Mouse (Mus musculus): Measurements from ENCODE around the gene Gm20431.

The Gm20431 gene

DNA sequence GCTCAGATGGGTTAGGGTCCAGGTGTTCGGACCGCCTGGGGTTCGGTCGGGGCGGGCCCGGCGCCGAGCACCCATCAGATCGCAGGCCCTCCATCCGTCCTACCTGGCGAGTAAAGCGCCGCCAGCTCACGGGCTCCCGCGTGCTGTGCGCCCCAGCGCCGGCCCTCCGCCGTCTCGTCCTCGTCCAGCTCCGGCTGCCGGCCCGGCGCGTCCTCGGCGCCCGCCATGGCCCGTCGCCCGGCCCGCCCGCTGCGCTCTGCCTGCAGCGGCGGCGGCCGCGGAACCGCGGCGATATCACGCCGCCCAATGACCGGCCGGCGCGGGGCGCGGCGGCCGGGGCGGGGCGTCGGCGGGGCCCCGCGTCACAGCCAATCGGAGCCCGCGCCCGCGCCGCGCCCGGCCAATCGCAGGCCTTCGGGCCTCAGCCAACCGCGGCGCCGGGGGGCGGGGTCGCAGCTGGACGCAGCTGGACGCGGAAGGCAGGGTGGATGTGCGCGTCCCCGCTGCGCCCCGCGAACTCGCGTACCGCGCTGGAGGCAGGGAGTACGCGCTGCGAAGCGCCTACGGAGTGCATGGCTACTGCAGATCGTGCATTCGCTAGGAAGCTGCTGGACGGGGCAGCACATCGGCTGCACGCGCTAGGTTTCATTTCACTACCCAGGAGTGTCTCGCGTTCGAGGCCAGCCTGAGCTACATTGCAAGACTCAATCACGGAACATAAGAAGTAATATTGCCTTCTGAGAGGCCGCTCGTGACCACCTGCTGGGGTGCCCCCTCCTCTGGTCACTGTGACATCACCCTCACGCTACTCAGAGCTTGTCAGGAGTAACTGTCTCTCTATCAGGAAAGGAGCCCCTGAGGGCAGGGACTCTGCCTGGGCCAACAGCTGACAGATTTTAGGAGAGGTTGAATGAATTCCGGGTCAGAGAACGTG is at the start of gene Gm20431:
Gene Gm20431, minus strand, starts transcription at position 227 of the 934 bp plus-strand sequence.
- peak; percentile 49 for DNase-seq (ENCODE audit: extremely low spot score, low read depth, low spot score)

DNA sequence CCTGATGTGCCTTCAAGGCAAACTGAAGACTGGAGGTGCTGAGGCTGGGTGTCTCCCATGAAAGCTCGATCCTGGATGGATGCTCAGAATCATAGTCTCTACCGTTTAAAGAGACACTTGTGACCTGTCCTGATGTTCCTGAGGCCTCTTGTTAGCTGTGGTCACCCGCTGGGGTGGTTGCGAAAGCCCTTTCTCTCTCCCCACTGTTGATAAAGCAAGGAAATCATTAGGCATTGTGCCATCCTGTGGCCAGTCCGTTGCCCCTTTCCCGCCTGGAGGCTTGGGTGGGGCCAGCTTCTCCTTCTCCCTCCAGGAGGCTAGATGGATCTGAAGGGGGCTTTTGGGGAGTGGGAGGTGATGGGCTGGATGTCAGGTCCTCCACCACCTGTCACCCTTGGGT is 49.3 kb upstream of the Gm20431 start:
- DNase-seq (ENCODE audit: extremely low spot score, low read depth, low spot score) = no peak

DNA sequence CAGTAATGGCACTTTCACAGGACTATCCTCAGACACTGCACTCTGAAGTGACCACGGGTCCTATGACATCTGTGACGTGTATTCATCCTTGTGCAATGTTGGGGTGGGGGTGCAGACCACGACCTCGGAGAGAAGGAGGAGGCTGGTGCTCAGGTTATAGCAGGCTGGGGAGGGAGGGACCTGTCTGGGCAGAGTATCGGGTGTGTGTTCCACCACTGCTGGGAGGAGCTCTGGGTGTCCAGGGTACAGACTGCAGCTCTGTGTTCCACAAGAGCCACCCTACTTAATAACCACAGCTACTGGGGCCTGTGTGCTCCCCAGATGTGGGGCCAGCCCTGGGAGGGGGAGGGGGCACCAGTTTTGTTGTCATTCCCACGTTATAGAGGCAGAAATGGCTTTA is 48.7 kb upstream of the Gm20431 start:
- no peak for DNase-seq (ENCODE audit: extremely low spot score, low read depth, low spot score)

DNA sequence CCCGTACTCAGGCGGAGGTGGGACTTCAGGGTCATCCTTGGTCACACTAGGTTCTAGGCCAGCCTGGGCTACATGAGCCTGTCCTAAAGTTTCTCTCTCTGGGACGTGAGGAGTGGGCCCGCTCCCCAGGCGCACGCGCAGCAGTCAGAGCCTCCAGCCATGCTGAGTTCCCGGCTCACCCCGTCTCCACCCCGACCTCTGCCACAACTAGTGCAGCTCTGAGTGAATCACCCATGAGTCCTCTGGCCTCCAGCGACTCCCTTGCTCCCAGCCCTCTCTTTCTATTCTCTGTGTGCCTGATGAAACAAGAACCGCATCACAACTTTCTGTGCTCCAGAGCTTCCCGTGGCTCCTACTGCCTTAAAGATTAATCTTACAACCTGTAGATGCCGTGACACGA is 47.1 kb upstream of the Gm20431 start:
- DNase-seq (ENCODE audit: extremely low spot score, low read depth, low spot score) = no peak

DNA sequence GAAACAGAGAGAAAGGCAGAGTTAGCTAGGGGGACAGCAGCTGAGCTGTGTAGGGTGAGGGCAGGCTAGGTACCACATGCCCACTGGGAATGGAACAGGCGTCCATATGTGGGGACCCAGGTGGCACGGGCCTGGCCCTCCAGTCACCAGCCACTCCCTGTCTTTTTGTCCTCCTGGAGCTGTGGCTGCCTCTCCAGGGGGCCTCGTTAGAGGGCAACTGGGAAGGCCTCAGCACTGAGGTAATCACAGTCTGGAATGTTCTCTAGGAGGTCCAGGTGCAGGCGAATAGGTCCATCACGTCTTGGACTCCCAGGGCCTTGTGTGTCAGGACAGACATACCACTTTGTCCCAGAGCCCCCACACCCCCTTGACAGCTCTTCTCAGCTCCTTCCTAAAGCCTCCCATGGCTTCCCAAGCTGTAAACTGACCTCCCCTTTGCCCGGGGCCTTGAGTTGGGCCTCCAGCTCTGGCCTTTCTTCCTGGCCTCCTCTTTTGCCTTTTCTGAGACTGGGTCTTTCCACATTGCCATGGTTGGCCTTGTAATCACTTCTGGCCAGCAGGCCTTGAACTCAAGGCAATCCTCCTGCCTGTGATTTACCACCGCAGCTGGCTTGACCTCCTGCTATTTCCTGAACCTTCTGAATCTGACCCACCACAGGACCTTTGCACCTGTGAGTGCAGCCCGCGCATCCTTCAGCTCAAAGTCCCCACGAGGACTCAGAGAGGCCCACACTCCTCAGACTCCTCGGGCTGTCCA is 45.1 kb upstream of the Gm20431 start:
- DNase-seq (ENCODE audit: extremely low spot score, low read depth, low spot score) = no peak

DNA sequence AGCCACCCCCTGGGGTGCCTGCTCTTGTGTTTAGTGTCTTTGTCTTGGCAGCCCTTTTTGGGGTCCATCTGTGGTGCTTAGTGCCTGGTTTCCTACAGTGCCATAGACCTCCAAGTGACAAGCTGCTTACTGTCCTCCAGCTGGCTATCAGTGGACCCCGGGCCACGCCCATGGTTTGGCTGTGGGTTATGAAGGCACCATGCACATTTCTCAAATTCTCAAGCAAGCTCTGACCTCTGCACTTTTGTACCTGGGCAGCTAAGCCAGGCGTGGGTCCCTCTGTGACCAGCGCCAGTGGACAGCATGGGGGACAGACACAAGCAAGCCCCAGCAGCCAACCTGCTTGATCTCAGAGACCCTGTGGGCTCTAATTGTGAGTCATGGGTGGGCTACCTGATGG is 43.1 kb upstream of the Gm20431 start:
- DNase-seq (ENCODE audit: extremely low spot score, low read depth, low spot score) = no peak

DNA sequence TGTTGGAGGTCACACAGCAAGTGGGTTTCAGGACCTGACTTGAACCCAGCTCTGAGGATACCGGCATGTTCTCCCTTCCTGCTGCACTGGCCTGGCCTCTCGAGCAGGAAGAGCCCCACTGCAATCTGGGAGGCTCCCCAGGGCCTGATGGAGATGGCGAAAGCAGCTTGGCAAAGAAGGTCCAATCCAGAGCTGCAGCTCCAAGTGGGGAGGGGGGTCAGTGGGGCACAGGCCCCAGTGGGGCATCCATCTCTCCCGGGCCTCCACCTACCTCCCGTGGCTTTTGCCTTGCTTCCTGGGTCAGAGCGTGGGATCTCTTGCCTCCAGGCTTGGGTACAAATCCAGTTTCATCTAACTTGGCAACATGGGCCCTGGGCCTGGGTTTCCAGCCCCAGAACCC is 40.8 kb upstream of the Gm20431 start:
- no peak for DNase-seq (ENCODE audit: extremely low spot score, low read depth, low spot score)

DNA sequence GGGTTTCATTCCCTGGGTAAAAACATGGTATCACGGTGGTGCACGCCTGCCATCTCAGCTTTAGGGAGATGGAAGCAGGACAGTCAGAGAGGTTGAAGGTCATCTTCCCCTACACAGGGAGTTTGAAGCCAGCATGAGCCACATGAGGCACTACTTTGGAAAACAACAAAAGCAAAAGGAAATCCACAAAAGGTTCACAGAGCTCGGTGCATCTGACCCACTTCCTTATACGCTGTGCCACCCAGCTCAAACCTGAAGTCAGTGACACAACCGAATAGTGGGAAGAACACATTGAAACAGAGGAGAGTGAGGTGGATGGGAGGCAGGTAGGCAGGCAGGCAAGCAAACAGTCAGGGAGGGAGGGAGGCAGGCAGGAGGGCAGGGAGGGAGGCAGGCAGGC is 40.2 kb upstream of the Gm20431 start:
- no peak for DNase-seq (ENCODE audit: extremely low spot score, low read depth, low spot score)

DNA sequence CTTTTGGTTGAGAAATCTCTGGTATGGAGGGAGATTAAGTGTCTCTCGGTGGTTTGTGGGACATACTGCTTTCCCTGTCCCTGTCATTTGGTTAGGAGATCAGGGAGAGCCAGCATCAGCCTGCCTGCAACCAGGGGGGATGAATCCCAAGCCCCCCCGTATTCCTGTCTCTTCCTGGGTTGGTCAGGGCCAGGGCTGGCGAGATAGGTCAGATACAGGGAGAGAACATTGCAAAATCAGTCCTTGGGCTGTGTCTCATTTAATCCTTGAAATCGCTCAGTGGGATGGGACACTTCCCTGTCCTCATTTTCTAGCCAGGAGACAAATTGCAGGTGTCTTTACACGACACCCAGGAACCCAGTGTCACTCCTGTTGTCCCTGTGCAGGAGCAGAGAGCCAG is 38.7 kb upstream of the Gm20431 start:
- no peak for DNase-seq (ENCODE audit: extremely low spot score, low read depth, low spot score)

DNA sequence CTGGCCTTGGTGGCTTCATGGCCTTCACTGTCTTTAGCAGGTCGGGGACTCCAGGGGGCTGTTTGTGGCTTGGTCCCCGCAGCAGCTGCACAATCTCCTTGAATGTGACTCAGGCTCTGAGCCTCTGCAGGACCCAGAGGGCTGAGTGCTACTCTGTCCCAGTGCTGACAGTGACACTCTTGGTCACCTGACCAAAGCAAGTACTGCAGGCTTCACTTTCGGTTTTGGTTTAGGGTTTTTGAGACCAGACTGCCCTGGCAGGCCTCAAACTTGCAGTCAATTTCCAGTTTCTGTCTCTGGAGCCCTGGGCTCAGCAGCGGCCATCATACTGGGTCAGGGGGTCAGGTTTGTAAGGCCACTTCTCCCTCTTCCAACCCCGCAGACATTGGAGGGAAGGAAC is 36.6 kb upstream of the Gm20431 start:
- no peak for DNase-seq (ENCODE audit: extremely low spot score, low read depth, low spot score)

DNA sequence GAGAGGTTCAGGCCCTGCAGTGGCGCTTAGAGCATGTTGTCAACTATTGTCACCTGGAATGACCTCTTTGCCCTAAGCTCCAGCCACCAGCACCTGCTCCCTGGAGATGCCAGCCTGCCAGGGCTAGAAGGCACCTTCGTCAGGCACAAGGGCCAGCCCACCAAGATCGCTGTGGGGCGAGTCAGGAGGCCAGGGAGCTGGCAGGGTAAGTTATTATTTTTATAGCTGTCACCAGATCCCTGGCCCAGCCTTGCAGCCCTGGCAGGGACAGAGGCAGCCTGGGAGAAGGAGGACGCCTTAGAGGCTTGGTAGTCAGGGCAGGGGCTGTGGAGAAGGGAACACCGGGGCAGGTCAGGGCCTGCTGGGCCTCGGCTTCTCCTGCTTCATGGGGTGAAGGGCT is 34.8 kb upstream of the Gm20431 start:
- no peak for DNase-seq (ENCODE audit: extremely low spot score, low read depth, low spot score)

DNA sequence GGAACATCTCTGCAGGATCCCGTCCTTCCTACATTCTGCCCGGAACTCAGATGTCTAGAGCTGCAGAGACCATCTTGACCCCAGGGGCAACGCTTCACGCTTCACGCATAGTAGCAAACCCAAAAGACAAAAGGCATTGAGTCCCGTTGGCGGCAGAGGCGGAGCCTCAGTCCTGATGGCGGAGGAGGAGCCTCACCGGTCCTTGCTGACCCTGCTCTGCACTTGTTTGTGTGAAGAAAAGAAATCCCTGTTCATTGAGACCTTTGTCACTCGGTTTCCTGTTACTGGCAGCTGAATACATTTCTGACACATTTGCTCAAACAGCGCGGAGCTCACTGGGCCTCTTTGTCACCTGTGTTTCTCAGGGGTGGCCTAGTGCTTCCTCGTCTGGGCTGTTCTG is 34.2 kb upstream of the Gm20431 start:
- no peak for DNase-seq (ENCODE audit: extremely low spot score, low read depth, low spot score)

DNA sequence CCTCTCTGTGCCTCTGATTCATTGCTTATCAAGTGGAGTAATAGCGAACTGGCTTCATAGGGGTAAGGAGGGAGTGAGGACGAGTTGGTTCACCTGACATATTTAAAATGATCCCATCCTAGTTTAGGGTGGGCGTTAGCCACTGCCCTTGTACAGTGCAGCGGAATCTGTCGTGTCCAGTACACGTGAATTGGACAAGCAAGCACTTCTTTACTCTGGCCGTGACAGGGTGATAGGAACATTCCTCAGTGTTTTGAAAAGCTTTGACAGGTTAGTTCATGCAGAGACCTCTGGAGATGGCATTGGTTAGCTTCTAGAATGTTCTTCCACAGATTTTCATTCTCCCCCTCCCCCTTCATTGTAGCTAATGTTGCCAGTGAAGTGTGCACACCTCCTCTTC is 33.7 kb upstream of the Gm20431 start:
- DNase-seq (ENCODE audit: extremely low spot score, low read depth, low spot score) = no peak

DNA sequence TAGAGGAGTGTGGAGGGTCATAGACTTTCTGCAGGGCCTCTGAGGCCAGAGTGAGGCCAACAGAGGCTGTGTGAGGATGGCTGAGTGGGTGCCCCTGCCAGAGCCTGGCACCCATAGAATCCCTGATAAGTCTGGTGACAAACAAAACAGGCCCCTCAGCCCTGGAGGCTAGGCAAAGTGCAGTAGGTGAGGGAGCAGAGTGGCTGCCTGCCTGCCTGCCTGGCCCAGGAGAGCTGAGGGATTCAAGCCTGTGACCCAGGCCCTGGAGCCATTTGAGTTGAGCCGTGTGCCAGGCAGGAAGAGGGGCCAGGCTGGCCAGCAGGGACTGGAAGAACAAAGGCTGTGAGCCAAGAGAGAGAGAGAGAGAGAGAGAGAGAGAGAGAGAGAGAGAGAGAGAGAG is 32.9 kb upstream of the Gm20431 start:
- DNase-seq (ENCODE audit: extremely low spot score, low read depth, low spot score) = no peak

DNA sequence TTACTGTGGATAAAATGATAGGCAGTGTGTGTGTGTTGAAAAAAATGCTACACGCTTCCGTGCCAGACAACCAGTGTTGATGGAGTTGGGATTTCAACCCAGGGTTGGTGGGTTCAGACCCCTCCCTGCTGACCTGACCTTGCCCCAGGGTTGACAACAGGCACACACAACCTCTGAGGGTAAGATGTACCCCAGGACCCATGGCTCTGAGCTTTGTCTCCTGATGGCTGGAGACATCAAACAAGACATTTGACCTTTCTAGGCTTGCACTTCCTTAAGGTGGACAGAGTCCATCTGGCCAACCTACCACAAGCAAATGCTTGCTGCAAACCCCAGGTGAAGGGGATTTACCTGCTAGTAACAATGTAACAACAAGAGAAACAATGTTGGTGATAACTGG is 32.2 kb upstream of the Gm20431 start:
- DNase-seq (ENCODE audit: extremely low spot score, low read depth, low spot score) = no peak

DNA sequence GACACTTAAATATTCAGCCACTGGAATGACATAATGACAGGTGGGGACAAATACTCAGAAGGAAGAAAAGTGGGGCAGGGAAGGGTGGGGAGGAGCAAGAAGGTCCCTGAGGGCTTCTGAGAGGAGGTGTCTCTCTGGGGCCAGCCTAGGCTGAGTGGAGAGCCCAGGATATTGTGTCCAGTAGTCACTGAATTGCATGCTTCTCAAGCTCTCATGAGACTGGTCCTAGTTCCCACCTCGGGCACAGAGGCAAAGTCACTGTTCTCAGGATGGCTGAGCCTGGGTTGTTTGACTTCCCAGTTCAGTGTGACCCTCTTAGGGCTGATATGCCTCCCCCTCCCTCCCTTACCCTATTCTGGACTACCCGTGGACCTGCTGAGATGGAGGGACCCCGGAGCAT is 31.5 kb upstream of the Gm20431 start:
- DNase-seq (ENCODE audit: extremely low spot score, low read depth, low spot score) = no peak

DNA sequence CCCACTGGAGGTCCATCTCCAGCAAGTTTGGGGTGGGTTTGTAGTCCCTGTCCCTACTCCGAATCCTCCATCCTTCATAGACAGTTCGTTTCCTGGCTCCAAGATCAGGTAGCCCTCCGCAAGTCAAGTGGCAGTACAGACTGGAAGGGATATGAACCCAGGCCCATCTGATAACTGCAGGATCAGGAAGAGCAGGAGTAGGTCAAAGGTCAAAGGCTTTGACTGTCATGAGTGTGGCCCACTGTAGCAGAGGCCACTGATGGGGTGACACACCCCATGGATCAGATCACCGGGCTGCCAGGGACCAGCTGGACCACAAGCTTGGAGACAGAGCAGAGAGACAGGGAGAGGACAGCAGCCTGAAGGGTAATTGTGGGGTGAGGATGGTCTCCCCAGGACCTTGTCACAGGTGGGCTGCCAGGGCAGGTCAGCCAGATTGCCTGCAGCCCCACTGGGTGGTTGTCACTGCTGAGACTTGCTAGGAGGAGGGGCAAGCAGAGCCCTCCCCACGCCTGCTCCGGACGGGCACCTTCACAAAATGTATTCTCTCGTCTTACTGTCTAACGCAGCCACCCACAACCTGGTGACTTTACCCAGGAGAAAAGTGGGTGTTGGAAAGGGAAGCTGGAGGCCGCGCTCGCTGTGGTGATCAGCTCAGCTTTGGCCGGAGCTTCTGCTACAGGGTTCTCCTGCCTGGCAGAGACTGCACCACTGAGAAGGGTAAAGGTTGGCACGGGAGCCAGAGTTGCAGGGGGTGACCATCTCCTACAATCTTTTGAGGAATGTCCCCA is 30.8 kb upstream of the Gm20431 start:
- no peak for DNase-seq (ENCODE audit: extremely low spot score, low read depth, low spot score)

DNA sequence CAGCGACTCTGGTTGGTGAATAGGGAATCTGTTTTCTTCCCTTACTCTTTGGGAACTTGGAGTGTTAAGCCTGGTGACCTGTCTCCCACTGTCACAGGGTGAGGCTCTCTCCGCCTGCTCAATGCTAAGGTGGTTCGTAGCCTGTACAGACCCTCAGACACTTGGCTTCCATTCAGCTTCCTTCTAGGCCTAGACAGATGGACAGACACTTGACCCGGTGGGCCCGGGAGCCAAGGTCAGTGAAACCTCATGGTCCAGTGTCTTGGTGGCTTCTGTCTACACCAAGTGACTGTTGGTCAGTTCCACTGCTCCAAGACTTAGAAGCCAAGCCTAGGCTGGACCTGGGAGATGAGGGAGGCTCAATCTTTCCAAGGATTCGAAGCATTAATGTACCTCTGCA is 30.1 kb upstream of the Gm20431 start:
- DNase-seq (ENCODE audit: extremely low spot score, low read depth, low spot score) = no peak

DNA sequence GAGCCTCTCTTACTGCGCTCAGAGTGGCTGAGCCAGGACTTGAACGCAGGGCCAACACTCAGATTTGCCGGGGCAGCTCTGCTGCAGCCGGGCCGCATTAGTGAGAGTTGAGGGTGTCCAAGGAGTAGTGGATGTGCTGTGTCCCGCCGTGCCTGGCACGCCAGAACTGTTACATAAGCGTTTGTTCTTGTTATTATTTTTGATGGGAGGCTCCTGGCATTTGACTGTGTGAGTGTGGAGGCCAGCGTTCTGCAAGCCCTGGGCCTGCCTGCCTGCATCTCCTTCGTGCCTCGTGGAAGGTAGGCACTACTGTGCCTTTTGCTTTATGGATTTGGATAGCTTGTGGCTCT is 29.6 kb upstream of the Gm20431 start:
- no peak for DNase-seq (ENCODE audit: extremely low spot score, low read depth, low spot score)

DNA sequence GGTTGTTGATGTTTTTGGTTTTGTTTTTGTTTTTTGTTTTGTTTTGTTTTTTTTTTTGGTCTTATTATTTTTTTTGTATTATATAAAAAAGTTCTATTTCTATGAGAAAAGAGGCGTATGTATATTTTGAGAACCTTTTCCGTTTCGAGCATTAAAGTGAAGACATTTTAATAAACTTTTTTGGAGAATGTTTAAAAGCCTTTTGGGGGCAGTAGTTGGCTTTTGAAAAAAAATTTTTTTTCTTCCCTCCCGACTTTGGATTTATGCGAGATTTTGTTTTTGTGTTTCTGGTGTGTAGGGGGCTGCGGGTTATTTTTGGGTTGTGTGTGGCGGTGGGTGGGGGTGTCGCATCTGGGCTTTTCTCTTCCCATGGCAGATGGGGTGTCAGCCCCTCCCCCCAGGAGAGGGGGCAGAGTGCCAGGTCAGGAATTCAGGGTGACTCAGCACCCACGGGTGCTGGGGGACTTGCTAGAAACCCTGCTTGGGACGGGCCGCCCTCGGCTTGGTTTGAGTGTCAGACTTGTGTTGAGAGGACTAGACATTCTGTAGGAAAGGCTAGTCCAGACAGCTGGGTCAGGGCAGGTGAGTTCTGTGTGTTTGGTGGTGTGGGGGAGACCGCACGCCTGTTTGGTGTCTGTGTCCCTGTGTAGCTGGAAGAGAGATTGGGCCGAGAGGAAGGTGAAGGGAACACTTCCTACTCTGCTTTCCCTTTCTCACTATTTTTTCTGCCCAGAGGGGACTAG is 29.1 kb upstream of the Gm20431 start:
- DNase-seq (ENCODE audit: extremely low spot score, low read depth, low spot score) = no peak
